9 mouse cellular contexts compared by ENCODE assay signal in genomic region chr2:129573701-129574273, GRCm38 (mm10). TPM values are rescaled to one million over a fixed set of nuclear protein-coding genes. Genes with fewer than 3 reads are reported as not detected.
DNase-seq lines count a peak whose midpoint lies in the region; ATAC-seq and TF ChIP-seq lines count a peak whose summit lies in the region.
"Had no signal": no experiment of that assay in that cellular context is flagged by ENCODE, and none has a peak within 500 bp of the region (broad histone marks: within the 10 kb centered on the region; RNA-seq: fewer than 3 reads in every experiment).

No protein-coding gene starts in this region.

- in situ Hi-C loops in CH12.LX (cut with MboI; ENCODE audit: low pct_ligation_motif_present, low pct_unique_long_range_greater_than_20kb, low sequenced_read_pairs), result no loop called here

- H3K9ac ChIP-seq in CH12.LX (ENCODE audit: insufficient read depth, low read depth), result no peak overlapping the region
- H3K9ac ChIP-seq in forebrain, embryonic 14.5 days (ENCODE audit: low read length), result peak overlapping the region; percentile 48; the same call in 1 of the 2 replicates
- no peak overlapping the region for H3K9ac ChIP-seq in limb, embryonic 12.5 days (replicated peaks)

- DNase-seq in embryo, embryonic 10 days (ENCODE audit: low spot score), result peak; percentile 32
- no peak for DNase-seq in embryo, embryonic 11 days
- DNase-seq in CH12.LX (ENCODE audit: extremely low read depth) (no peak), MN1 (ENCODE audit: low spot score) (no peak)
- DNase-seq in forebrain, embryonic 14.5 days (ENCODE audit: low spot score), result peak; percentile 54
- DNase-seq in left cerebral cortex, postnatal 14 days (ENCODE audit: low spot score in 2 of 2), result no peak
- DNase-seq in urinary bladder, postnatal 14 days (ENCODE audit: low spot score), result no peak
- DNase-seq: lung, adult 2 months had no signal

- H3K27ac ChIP-seq in CH12.LX (ENCODE audit: insufficient read depth, low read depth), result no peak overlapping the region
- H3K27ac ChIP-seq in forebrain, embryonic 14.5 days (ENCODE audit: low read depth, low read length), result peak overlapping the region; percentile 85
- no peak overlapping the region for H3K27ac ChIP-seq in limb, embryonic 12.5 days

- no peak for TF ChIP-seq EP300 in CH12.LX (IDR thresholded peaks at IDR 0.05; ENCODE audit: low read length)

- no peak overlapping the region for H3K4me3 ChIP-seq in CH12.LX (replicated peaks in 1 of 3; ENCODE audit: low read depth in 2 of 3, low read length in 2 of 3, poor library complexity in 1 of 3)
- H3K4me3 ChIP-seq in forebrain, embryonic 14.5 days (ENCODE audit: low read depth, low read length), result peak overlapping the region; percentile 24; the same call in 1 of the 2 replicates
- no peak overlapping the region for H3K4me3 ChIP-seq in limb, embryonic 12.5 days (replicated peaks)

- no peak for TF ChIP-seq POLR2A in CH12.LX (IDR thresholded peaks at IDR 0.05; ENCODE audit: low read depth, low read length)

- TF ChIP-seq CTCF in CH12.LX (conservative IDR thresholded peaks at IDR 0.05 in 1 of 2, IDR thresholded peaks at IDR 0.05 in 1 of 2; ENCODE audit: low read depth in 2 of 2, low read length in 2 of 2), result no peak

- H3K36me3 ChIP-seq in CH12.LX (replicated peaks in 1 of 2; ENCODE audit: control insufficient read depth in 1 of 2, insufficient read depth in 1 of 2, low read length in 1 of 2), result no peaks in the 10 kb centered on the region
- no peaks in the 10 kb centered on the region for H3K36me3 ChIP-seq in forebrain, embryonic 14.5 days (ENCODE audit: control insufficient read depth, insufficient read depth, low read length)
- H3K36me3 ChIP-seq in limb, embryonic 12.5 days, result no peaks in the 10 kb centered on the region

- H3K9me3 ChIP-seq in CH12.LX (replicated peaks; ENCODE audit: low read length), result no peaks in the 10 kb centered on the region
- no peaks in the 10 kb centered on the region for H3K9me3 ChIP-seq in forebrain, embryonic 14.5 days (replicated peaks; ENCODE audit: control insufficient read depth, low read length)
- H3K9me3 ChIP-seq in limb, embryonic 12.5 days, result no peaks in the 10 kb centered on the region

- peaks cover 4% of the 10 kb centered on the region for H3K27me3 ChIP-seq in CH12.LX (replicated peaks)
- H3K27me3 ChIP-seq in forebrain, embryonic 14.5 days (replicated peaks; ENCODE audit: control insufficient read depth, insufficient read depth, low read length), result no peaks in the 10 kb centered on the region
- peaks cover 74% of the 10 kb centered on the region for H3K27me3 ChIP-seq in limb, embryonic 12.5 days

- dilution Hi-C loops in CH12.LX (cut with MboI; ENCODE audit: extremely low pct_ligation_motif_present, extremely low pct_unique_long_range_greater_than_20kb, low sequenced_read_pairs), result no loop called here

- H3K4me2 ChIP-seq in CH12.LX (ENCODE audit: insufficient read depth, low read depth, poor library complexity, severe bottlenecking), result peak overlapping the region; percentile 99
- peak overlapping the region; percentile 63 for H3K4me2 ChIP-seq in forebrain, embryonic 14.5 days (ENCODE audit: low read length)
- peak overlapping the region; percentile 53 for H3K4me2 ChIP-seq in limb, embryonic 12.5 days

- intact Hi-C loops in left cerebral cortex, postnatal 14 days (cut with DNase I), result loop anchor here (2.0 kb wide), 1 partner anchor 19 kb away; the partner anchor contains the start of gene Sirpa

- peak; percentile 53; the same call in 1 of the 2 replicates for ATAC-seq in forebrain, embryonic 14.5 days
- no peak for ATAC-seq in limb, embryonic 12.5 days (ENCODE audit: insufficient number of reproducible peaks, insufficient read depth, low FRiP score, low TSS enrichment, low read depth)

- no peak for TF ChIP-seq RAD21 in CH12.LX (IDR thresholded peaks at IDR 0.05; ENCODE audit: low read depth, low read length)

- 7% methylated on average over 4 of the region's 4 CpGs for WGBS in forebrain, embryonic 14.5 days
- 14% methylated on average over 4 of the region's 4 CpGs for WGBS in limb, embryonic 12.5 days

- H3K79me2 ChIP-seq in CH12.LX (replicated peaks; ENCODE audit: control insufficient read depth, extremely low read depth, insufficient read depth, poor library complexity, severe bottlenecking), result no peaks in the 10 kb centered on the region

- peaks cover 16 to 32% of the 10 kb centered on the region in 2 experiments for H3K4me1 ChIP-seq in CH12.LX (ENCODE audit: control insufficient read depth in 1 of 2, insufficient read depth in 2 of 2)
- H3K4me1 ChIP-seq in forebrain, embryonic 14.5 days (ENCODE audit: control insufficient read depth, insufficient read depth, low read length), result peaks cover 17% of the 10 kb centered on the region
- H3K4me1 ChIP-seq in limb, embryonic 12.5 days (replicated peaks), result peaks cover 9% of the 10 kb centered on the region

TF ChIP-seq in CH12.LX, 34 proteins besides CTCF, POLR2A, EP300 and RAD21:
- TF ChIP-seq ZC3H11A (IDR thresholded peaks at IDR 0.05; ENCODE audit: low read depth, low read length), result no peak
- TF ChIP-seq ELF1 (IDR thresholded peaks at IDR 0.05; ENCODE audit: low read depth, low read length), result no peak
- no peak for TF ChIP-seq BHLHE40 (IDR thresholded peaks at IDR 0.05; ENCODE audit: low read depth, low read length)
- TF ChIP-seq USF1 (IDR thresholded peaks at IDR 0.05; ENCODE audit: low read depth, low read length), result no peak
- TF ChIP-seq POLR2AphosphoS2 (IDR thresholded peaks at IDR 0.05; ENCODE audit: low read depth, low read length), result no peak
- TF ChIP-seq E2F4 (IDR thresholded peaks at IDR 0.05; ENCODE audit: insufficient replicate concordance, low read depth, low read length), result no peak
- no peak for TF ChIP-seq ETS1 (conservative IDR thresholded peaks at IDR 0.05; ENCODE audit: low read depth, low read length)
- TF ChIP-seq HCFC1 (IDR thresholded peaks at IDR 0.05; ENCODE audit: low read depth, low read length), result no peak
- TF ChIP-seq PAX5 (IDR thresholded peaks at IDR 0.05; ENCODE audit: low read length), result no peak
- no peak for TF ChIP-seq UBTF (IDR thresholded peaks at IDR 0.05; ENCODE audit: low read depth, low read length)
- TF ChIP-seq SMC3 (IDR thresholded peaks at IDR 0.05; ENCODE audit: low read depth, low read length), result no peak
- no peak for TF ChIP-seq TBP (conservative IDR thresholded peaks at IDR 0.05; ENCODE audit: low read depth, low read length)
- TF ChIP-seq USF2 (conservative IDR thresholded peaks at IDR 0.05; ENCODE audit: low read depth, low read length), result no peak
- no peak for TF ChIP-seq JUN (IDR thresholded peaks at IDR 0.05; ENCODE audit: insufficient read depth, low read depth, low read length)

RNA-seq across cellular contexts. Expression of gene Sirpa, which starts 18.8 kb away (rescaled TPM):
- 25.4 and 27.1 TPM in 2 replicates for total RNA-seq in CH12.LX (2012; rRNA removed)
- total RNA-seq in CH12.LX (2014; rRNA removed), result 20.4 and 24.2 TPM in 2 replicates
- 30.6 and 32.7 TPM in 2 replicates for polyA plus RNA-seq in CH12.LX (2012; ENCODE audit: insufficient read length, low read depth)
- 24.8 and 31.0 TPM in 2 replicates for polyA plus RNA-seq in forebrain, embryonic 14.5 days (2014; fragmentation: Nextera tagmentation; extraction: Ambion mirVana)
- 17.0 and 17.8 TPM in 2 replicates for polyA plus RNA-seq in limb, embryonic 12.5 days (2016; fragmentation: Nextera tagmentation; extraction: Ambion mirVana)
- 100 to 1,000 TPM; 371 to 377 TPM for total RNA-seq in left cerebral cortex, postnatal 14 days (2021)

RNA-seq across cellular contexts. Expression of gene F830045P16Rik, which starts 37.4 kb away (rescaled TPM):
- total RNA-seq in CH12.LX (2012; rRNA removed) (not detected in 2 replicates), CH12.LX (2014; rRNA removed) (not detected in 2 replicates)
- not detected in 2 replicates for polyA plus RNA-seq in CH12.LX (2012; ENCODE audit: insufficient read length, low read depth)
- not detected in 2 replicates for polyA plus RNA-seq in forebrain, embryonic 14.5 days (2014; fragmentation: Nextera tagmentation; extraction: Ambion mirVana)
- not detected in 2 replicates for polyA plus RNA-seq in limb, embryonic 12.5 days (2016; fragmentation: Nextera tagmentation; extraction: Ambion mirVana)
- total RNA-seq in left cerebral cortex, postnatal 14 days (2021), result under 1 TPM in 1 of 2 experiments, not detected in 1; 0.34 TPM
- polyA plus RNA-seq: lung, adult 2 months had no signal

Comparison
In these comparisons a context has a peak if more than half of its experiments do, and no peak if none do; other contexts are left out.
1. DNase-seq: peak in embryo, embryonic 10 days (single experiment) and forebrain, embryonic 14.5 days (single experiment); none in embryo, embryonic 11 days (single experiment), CH12.LX (single experiment), MN1 (single experiment), left cerebral cortex, postnatal 14 days (0 of 2) and urinary bladder, postnatal 14 days (single experiment).
2. Peak in every context shown above with its lines, with median percentiles within 50 percentile points of each other: H3K4me2 ChIP-seq.